Mouse (Mus musculus): ENCODE measurements around the gene Cluap1.

DNA sequence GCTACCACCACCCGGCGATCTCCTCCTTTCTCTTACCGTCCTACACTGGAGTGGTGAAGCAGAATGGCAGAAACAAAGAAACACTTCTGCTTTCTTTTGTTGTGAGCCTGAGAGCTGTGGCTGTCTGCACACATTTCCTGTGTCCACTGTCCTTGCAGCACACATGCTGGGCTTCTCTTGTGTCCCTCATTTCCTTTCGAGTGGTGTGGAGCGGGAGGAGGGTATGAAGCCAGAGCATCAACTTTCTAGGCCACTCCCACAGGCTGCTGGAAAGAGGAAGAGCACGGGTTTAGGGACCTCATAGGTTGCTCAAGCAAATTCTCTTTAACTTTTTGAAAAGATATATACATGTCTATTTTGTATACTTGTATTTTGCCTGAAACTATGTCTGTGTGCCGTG, 20.6 kb downstream of the Cluap1 start:
- TF ChIP-seq CTCF (conservative IDR thresholded peaks at IDR 0.05; ENCODE audit: low read length) (no peak), POU5F1 (IDR thresholded peaks at IDR 0.05; ENCODE audit: borderline replicate concordance, low read length) (no peak)

Data from E14TG2a.4 (cell line).